Mouse (Mus musculus) cerebellum, adult 11-12 months (tissue): ENCODE measurements around the gene P4htm.
"Not testable (repeated sequence)": the region's sequence is repeated elsewhere in the genome, so short reads cannot be mapped to it uniquely, and the experiment has no call there.

Source experiments
- DNase-seq: peaks from one replicate; pipeline ENCODE4 v3.0.0; 2022

The P4htm gene

GRCm38 (mm10) chr9:108596998-108597764, at the start of gene P4htm:
TSS of gene P4htm (minus strand) at chr9:108597667.
- peak; percentile 81 for DNase-seq

GRCm38 (mm10) chr9:108639825-108640224, 42.4 kb upstream of the P4htm start:
- no peak for DNase-seq

- DNase-seq: no peak
These were observed 37.9 kb upstream of the P4htm start for GRCm38 (mm10) chr9:108635415-108635814.

GRCm38 (mm10) chr9:108633846-108634245, 36.4 kb upstream of the P4htm start:
- no peak for DNase-seq

- DNase-seq: no peak
These were observed 34.9 kb upstream of the P4htm start for GRCm38 (mm10) chr9:108632375-108632774.

GRCm38 (mm10) chr9:108631631-108632256, 34.3 kb upstream of the P4htm start:
- DNase-seq: no peak

- no peak for DNase-seq
These were observed 33.2 kb upstream of the P4htm start for GRCm38 (mm10) chr9:108630683-108631082.

- no peak for DNase-seq
These were observed 30.7 kb upstream of the P4htm start for GRCm38 (mm10) chr9:108628141-108628540.

- DNase-seq: no peak
These were observed 29.0 kb upstream of the P4htm start for GRCm38 (mm10) chr9:108626498-108626897.

- no peak for DNase-seq
These were observed 19.8 kb upstream of the P4htm start for GRCm38 (mm10) chr9:108617301-108617700.

- DNase-seq: no peak
These were observed 14.0 kb upstream of the P4htm start for GRCm38 (mm10) chr9:108611488-108611887.

- DNase-seq: no peak
These were observed 11.4 kb upstream of the P4htm start for GRCm38 (mm10) chr9:108608889-108609288.

- not testable (repeated sequence) for DNase-seq
These were observed 10.5 kb upstream of the P4htm start for GRCm38 (mm10) chr9:108607929-108608328.

- DNase-seq: no peak
These were observed 4.5 kb upstream of the P4htm start for GRCm38 (mm10) chr9:108601986-108602385.

GRCm38 (mm10) chr9:108600011-108600410, 2.5 kb upstream of the P4htm start:
- no peak for DNase-seq

- no peak for DNase-seq
These were observed 1.6 kb upstream of the P4htm start for GRCm38 (mm10) chr9:108599021-108599566.

GRCm38 (mm10) chr9:108594354-108594753, 3.1 kb downstream of the P4htm start:
- DNase-seq: no peak

- DNase-seq: no peak
These were observed 6.0 kb downstream of the P4htm start for GRCm38 (mm10) chr9:108591462-108591861.

GRCm38 (mm10) chr9:108589229-108589628, 8.2 kb downstream of the P4htm start:
- no peak for DNase-seq

GRCm38 (mm10) chr9:108587571-108588180, 9.8 kb downstream of the P4htm start:
- peak; percentile 73 for DNase-seq

GRCm38 (mm10) chr9:108579344-108579690, 18.1 kb downstream of the P4htm start:
- DNase-seq: no peak

- peak; percentile 96 for DNase-seq
These were observed 18.7 kb downstream of the P4htm start, which contains the start of gene Wdr6 for GRCm38 (mm10) chr9:108578545-108579343. TSS of gene Wdr6 (minus strand) at chr9:108578739.
